Mouse (Mus musculus): ENCODE results near the gene Alkbh6.

DNA sequence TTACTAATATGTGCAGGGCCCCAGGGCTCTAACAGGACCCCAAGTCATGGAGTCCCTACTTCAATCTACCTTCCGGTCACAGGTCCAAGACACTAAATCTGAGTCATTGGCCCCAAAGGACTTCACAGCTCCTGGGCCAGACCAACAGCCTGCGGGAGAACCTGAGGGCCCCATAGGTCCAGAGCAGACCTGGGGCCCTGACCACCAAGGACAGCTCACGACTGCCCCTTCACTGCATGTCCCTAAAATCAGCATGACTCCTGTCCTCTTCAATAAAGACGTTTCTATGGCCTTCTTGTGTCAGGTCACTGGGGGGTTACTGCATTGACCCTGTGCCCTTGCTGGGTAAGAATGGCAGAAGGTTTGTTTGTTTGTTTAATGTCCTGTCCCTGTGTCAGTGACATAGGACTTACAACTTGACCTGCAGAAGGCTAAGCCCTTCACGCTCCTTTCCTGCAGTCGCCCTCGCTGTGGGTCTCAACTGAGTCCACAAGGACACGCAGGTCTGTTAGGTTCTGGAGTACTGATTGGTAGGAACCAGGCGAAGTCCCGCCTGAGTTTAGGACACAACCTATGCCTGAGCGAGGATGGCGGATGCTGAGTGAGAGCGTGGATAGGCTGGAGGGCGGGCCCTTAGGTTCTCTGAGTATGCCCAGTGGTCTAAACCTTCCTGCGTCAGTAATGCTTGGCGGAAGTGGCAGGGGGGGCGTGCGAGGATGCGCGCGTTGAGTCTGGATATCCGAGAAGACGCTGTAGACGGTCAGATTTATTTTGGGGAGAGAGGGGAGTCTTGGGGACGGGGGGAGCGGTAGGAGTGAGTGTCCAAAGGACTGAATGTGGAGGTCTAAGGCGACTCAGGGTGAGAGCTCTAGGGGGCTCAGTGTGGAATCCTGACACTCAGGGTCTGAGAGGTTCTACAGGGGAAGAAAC, at the start of gene Alkbh6:
- no peak; the same call in 1 of the 2 replicates for TF ChIP-seq CTCF (IDR thresholded peaks at IDR 0.05; ENCODE audit: low read depth)
- TF ChIP-seq EP300 (IDR thresholded peaks at IDR 0.05; ENCODE audit: low read depth), result no peak

Measured in liver, embryonic 14.5 days (tissue).